Mouse (Mus musculus): Measurements from ENCODE around the gene Sgk1.

- TF ChIP-seq CTCF (IDR thresholded peaks at IDR 0.05) = peak; percentile 57
- no peak for TF ChIP-seq EP300 (IDR thresholded peaks at IDR 0.05)
Measured at GRCm38 (mm10) chr10:22034303-22034702, 152.3 kb downstream of the Sgk1 start.

All from lung, postnatal 0 days (tissue).